Mouse (Mus musculus): ENCODE measurements at regions not wholly inside any gene's neighbourhood (a gene's known extent, or its start where the extent isn't known, plus 50 kb on each side); places are given as distances from the start of the nearest gene placed in this dataset. TPM values are rescaled to one million over a fixed set of nuclear protein-coding genes. Genes with fewer than 3 reads are reported as not detected.

DNA sequence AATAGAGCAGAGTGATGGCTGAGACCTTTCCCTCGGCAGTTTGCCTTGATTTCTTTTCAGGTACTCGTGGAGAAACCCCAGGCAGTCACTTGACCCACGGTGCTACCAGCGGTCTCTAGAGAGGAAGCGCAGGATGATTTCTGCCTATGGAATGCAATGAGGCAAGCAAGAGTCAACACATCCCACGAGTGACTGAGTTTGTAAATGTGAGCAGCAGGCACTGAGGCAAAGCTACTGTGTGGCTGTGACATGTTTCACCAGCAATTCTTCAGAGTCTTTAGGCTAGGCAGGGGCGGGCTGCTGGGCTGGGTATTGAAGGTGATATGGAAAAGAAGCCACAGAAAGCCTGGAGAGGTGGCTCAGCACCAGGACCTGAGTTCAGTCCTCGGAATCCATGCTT, 187.4 kb upstream of the BB014433 start:
- Histone ChIP-seq H3K4me1 (0 out of 2 replicates have a peak, but pooled peaks cover 4% of the 10 kb centered on the region), H3K4me3 (replicated peaks) (no peak overlapping the region), H3K4me2 (no peak overlapping the region), H3K36me3 (no peaks in the 10 kb centered on the region), H3K9ac (no peak overlapping the region), H3K9me3 (replicated peaks) (no peaks in the 10 kb centered on the region), H3K27me3 (no peaks in the 10 kb centered on the region), H3K27ac (no peak overlapping the region)
- no peak for ATAC-seq (replicated peaks; ENCODE audit: low FRiP score)
- WGBS: 46% methylated on average over 8 of the region's 8 CpGs

DNA sequence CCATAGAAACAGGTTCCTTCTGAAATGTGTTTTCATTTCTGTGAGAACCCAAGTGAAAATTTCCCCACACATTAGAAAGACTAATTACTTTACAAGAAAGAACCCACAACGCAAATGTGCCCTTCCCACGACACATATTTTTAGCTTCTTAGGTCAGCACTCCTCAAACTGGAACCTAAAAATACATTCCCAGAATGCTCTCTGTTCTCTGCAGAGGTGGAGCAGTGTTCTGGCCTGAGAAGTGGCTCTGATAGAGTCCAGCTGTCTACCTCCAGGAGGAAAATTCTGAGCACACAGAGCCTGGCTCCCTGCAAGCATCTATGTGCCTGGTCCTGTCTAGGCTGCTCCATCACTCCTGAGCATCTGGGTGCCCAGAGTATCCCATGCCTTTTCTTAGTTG, 184.3 kb upstream of the BB014433 start:
- Histone ChIP-seq H3K4me2 (no peak overlapping the region), H3K9me3 (replicated peaks) (no peaks in the 10 kb centered on the region), H3K4me3 (replicated peaks) (no peak overlapping the region), H3K4me1 (0 out of 2 replicates have a peak, but pooled peaks cover 4% of the 10 kb centered on the region), H3K9ac (no peak overlapping the region), H3K36me3 (no peaks in the 10 kb centered on the region), H3K27ac (no peak overlapping the region), H3K27me3 (no peaks in the 10 kb centered on the region)
- no peak for ATAC-seq (replicated peaks; ENCODE audit: low FRiP score)
- 56% methylated on average over 2 of the region's 2 CpGs for WGBS

DNA sequence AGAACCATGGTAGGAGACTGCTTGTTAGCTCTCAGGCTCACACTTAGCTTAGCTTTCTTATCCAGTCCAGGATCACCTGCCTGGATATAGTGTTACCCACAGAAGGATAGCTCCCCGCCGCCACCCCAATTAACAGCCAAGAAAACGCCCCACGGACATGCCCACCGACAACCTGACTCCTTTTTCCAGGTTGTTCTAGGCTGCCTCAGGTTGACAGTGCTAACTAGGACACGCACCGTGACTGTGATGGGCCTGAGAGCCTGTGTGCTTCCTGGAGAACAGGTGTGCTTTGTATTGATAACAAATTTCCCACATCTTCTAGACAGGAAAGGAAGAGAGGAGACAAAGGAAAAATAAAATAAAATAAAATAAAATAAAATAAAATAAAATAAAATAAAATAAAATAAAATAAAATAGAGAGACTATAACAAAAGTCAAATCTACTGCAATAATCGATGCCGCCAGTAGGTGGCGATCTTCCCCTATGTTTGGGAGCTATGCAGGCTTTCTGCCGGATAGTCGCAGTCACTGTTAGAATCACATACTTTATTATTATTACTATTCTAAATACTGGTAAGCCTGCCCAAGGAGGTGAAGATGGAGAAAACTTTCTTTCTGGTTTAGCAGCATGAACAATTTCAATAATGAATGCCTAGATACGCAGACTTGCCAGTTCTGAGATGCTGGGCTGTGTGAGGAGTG, 175.5 kb upstream of the BB014433 start:
- H3K4me1 ChIP-seq: no peaks in the 10 kb centered on the region
- H3K9ac ChIP-seq: no peak overlapping the region
- no peaks in the 10 kb centered on the region for H3K36me3 ChIP-seq
- H3K27ac ChIP-seq: no peak overlapping the region
- 44% methylated on average over 13 of the region's 13 CpGs for WGBS
- no peak overlapping the region for H3K4me3 ChIP-seq (replicated peaks)
- H3K4me2 ChIP-seq: no peak overlapping the region
- H3K27me3 ChIP-seq: no peaks in the 10 kb centered on the region
- no peak for ATAC-seq (replicated peaks; ENCODE audit: low FRiP score)
- no peaks in the 10 kb centered on the region; the same call in 1 of the 2 replicates for H3K9me3 ChIP-seq (replicated peaks)

DNA sequence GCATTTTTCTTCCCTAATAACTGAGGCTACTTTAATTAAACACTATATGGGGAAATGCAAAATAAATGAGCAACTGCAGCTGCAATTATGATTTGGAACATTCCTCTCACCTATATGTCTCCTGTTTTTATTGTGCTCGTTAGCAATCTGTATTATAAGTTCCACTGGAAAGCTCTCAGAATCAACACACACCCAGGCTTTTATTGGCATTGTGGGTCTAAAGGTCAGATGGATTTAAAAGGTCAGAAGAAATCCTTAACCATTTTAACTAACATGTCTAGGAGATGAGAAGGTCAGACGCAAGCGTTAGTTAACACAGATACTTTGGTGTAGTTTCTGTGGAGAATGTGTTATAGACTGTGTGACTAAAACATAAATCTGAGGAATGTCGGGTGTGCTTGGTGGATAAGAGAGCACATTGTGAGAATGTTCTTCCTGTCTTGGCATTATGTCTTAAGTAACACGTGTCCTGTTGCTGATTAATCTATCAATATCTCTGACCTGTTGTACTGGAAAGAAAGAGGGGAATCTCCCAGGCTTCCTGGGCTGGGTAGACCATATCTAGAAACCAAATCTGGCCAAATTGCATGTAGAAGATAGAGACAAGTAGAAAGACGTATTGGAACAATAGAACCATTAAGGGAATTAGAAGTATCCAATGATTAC, 164.1 kb upstream of the BB014433 start:
- WGBS: 75% methylated on average over 6 of the region's 6 CpGs
- Histone ChIP-seq H3K4me1 (no peaks in the 10 kb centered on the region), H3K9ac (no peak overlapping the region), H3K27me3 (no peaks in the 10 kb centered on the region), H3K4me2 (no peak overlapping the region), H3K27ac (no peak overlapping the region), H3K36me3 (no peaks in the 10 kb centered on the region), H3K9me3 (replicated peaks) (no peaks in the 10 kb centered on the region), H3K4me3 (replicated peaks) (no peak overlapping the region)
- no peak for ATAC-seq (replicated peaks; ENCODE audit: low FRiP score)

DNA sequence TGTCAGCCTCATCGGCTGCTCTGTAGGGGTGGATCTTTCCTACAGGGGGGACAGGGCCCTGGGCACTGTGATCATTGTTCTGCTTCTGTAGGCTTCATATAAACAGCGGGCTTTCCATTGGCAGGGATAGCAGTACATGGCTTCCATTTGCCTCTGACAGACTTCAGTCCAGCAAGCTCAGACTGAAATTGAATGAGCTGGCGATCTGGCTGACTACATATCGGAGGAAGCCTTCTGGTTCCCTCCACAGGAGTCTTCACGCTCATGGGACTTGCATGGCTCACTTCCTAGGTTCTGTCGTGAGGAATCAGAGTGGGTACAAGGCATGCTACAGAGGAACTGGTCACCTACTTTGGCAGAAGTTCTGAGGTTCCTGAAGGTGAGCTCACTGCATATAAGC, 155.7 kb upstream of the BB014433 start:
- WGBS: 89% methylated on average over 6 of the region's 6 CpGs
- no peak for ATAC-seq (replicated peaks; ENCODE audit: low FRiP score)
- no peak overlapping the region for H3K4me3 ChIP-seq (replicated peaks)

DNA sequence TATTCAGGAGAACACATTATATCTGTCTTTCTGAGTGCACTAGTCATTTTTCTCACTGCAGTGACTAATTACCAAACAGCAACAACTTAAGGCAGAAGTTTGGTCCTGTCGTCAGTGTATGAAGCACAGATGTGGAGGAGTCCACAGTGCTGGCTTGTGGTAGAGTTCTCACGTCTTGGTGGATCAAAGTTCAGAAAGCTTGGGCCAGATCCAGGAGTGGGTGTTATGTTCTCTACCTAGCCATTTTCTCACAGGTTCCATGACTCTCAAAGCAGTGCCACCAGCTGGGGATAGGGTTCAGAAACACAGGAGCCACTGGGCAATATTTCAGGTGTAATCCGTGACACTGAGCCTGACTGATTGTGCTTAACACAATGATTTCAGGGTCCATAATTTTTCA, 144.8 kb upstream of the BB014433 start:
- Histone ChIP-seq H3K4me1 (peaks cover 19% of the 10 kb centered on the region; the same call in 1 of the 2 replicates), H3K27ac (no peak overlapping the region), H3K27me3 (no peaks in the 10 kb centered on the region), H3K9me3 (replicated peaks) (no peaks in the 10 kb centered on the region), H3K4me3 (replicated peaks) (no peak overlapping the region), H3K4me2 (no peak overlapping the region), H3K9ac (no peak overlapping the region), H3K36me3 (no peaks in the 10 kb centered on the region)
- no peak for ATAC-seq (replicated peaks; ENCODE audit: low FRiP score)
- 56% methylated on average over 3 of the region's 3 CpGs for WGBS

More for the DNA sequence above, 155.7 kb upstream of the BB014433 start:
- H3K4me1 ChIP-seq: no peaks in the 10 kb centered on the region
- no peaks in the 10 kb centered on the region for H3K27me3 ChIP-seq
- no peak overlapping the region for H3K4me2 ChIP-seq
- no peaks in the 10 kb centered on the region for H3K36me3 ChIP-seq
- no peak overlapping the region for H3K9ac ChIP-seq
- H3K27ac ChIP-seq: no peak overlapping the region
- no peaks in the 10 kb centered on the region for H3K9me3 ChIP-seq (replicated peaks)

GRCm38 (mm10) chr8:15189079-15189612, 143.3 kb upstream of the BB014433 start:
- Histone ChIP-seq H3K27me3 (no peaks in the 10 kb centered on the region), H3K9me3 (replicated peaks) (no peaks in the 10 kb centered on the region), H3K4me2 (no peak overlapping the region), H3K9ac (no peak overlapping the region), H3K36me3 (no peaks in the 10 kb centered on the region), H3K4me3 (replicated peaks) (no peak overlapping the region), H3K27ac (0 out of 2 replicates have a peak overlapping the region, but pooled peaks have one; percentile 27), H3K4me1 (peaks cover 19% of the 10 kb centered on the region; the same call in 1 of the 2 replicates)
- 0 out of 2 replicates have a peak, but pooled peaks have one; percentile 31 for ATAC-seq (replicated peaks; ENCODE audit: low FRiP score)
- 43% methylated on average over 10 of the region's 10 CpGs for WGBS

Small RNA genes lying in the stretch of these regions (microRNA-seq; reads per million reads assigned to microRNA genes)
- gene Gm25255 (not detected), gene Gm25871 (not detected)
